Mouse (Mus musculus): ENCODE data around the gene Vamp5. TPM values are rescaled to one million over a fixed set of nuclear protein-coding genes. Genes with fewer than 3 reads are reported as not detected.

The Vamp5 gene
- total RNA-seq (2021) = 1 to 10 TPM; 4.2 to 4.6 TPM
- long read RNA-seq, transcript Vamp5-202 (3 exons, 623 nt) = major isoform, 8 of 8 reads
- long read RNA-seq, partial matches to known transcripts = 0 of 8 reads
- long read RNA-seq, other reads (novel, unspliced or antisense) = 0 of 8 reads

DNA sequence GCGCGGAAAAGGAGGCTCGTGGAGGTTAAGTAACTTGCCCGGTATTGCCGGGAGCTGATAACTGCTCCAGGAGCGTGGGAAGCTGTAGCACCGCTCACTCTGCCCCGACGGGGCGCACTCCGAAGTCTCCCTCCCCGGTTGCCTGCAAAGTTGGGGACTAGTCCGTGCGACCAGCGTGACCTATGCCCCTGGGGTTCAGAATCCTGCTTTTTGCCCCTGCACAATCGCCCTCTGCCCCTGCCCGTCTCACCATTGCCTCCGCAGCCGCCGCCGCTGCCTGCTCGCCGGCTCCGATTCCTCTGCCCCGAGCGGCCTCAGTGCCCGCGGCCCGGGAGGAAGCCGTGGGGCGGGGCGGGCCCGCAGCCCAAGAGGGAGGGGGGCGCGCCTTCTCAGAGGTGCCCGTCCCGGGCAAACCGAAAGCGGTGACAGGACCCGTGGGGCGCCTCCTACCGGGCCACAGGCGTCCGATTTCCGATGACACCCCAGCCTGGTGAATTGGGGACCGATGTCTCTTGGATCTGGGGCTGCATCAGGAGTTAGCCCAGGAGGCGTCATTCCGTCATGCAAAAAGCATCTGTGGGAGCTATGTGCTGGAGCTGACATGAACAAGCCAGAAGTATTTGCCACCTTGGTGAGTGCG, at the start of gene Vamp5:
TSS of gene Vamp5 (minus strand) at position 338 of the 640 bp plus-strand sequence.
- peak in 1 of 2 experiments; percentile 68 for DNase-seq (ENCODE audit: low spot score in 2 of 2)

DNA sequence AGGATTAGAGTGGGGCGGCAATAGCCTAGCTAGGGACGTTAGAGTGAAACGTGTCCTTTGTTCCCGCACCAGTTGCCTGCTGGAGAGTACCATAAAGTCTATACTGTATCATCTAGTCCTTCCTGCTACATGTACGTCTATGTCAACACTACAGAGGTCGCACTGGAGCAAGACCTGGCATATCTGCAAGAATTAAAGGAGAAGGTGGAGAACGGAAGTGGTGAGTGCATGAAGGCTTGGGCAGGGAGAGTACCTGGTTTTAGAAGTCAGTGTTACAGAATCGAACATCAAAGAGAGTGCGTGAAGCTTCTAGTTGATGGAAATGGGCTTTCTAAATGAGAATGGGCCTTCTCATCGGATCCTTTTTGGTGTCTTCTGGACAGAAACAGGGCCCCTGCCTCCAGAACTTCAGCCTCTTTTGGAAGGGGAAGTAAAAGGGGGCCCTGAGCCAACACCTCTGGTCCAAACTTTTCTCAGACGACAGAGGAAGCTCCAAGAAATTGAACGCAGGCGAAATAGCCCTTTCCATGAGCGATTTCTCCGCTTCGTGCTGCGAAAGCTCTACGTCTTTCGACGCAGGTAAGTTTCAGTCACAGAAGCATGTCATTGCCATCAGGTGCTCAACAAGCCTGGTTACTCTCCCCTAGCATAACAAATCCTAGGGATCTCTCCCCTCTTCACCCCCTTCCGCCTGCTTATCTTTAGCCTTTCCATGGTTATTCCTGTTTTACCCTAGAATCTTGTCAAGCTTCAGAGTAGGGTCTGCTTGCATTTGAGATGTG, 49.0 kb upstream of the Vamp5 start:
- no peak for DNase-seq (ENCODE audit: low spot score in 2 of 2)

DNA sequence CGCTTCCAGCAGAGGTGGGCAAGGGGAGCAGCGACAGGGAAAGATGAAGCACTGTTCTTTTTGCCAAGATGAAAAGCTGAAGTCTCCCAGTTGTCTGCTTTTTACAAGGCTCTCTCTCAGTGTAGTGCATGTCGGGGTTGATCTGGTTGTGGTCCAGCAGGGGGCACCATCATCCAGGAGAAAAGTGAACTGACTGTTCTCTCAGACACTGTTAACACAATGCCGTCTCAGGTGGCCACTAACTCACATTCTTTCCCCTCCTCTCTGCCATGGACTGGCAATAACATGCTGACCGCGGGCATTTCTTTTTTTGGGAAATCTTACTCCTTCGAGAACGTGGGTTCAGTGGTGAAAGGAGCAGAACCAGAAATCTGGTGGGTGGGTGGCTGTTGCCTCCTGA, 47.8 kb upstream of the Vamp5 start:
- DNase-seq (ENCODE audit: low spot score in 2 of 2) = peak; percentile 82 to 85

DNA sequence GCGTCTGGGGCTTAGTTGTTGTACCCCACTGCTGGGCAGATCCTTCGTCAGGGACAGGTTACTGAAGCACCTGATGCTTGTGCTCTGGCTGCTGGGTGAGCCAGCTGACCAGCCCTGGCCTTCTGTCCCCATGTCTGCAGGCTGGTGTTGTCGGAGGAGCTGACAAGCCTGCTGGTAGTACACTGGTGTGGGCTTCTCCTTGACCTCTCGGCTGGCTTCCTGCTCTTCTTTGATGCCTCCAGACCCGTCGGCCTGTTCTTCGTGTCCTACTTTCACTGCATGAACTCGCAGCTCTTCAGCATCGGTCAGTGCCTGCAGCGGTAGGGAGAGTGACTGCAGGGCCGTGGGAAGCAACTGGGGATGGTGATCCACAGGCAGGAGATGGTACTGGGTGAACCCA, 45.4 kb upstream of the Vamp5 start:
- no peak for DNase-seq (ENCODE audit: low spot score in 2 of 2)

DNA sequence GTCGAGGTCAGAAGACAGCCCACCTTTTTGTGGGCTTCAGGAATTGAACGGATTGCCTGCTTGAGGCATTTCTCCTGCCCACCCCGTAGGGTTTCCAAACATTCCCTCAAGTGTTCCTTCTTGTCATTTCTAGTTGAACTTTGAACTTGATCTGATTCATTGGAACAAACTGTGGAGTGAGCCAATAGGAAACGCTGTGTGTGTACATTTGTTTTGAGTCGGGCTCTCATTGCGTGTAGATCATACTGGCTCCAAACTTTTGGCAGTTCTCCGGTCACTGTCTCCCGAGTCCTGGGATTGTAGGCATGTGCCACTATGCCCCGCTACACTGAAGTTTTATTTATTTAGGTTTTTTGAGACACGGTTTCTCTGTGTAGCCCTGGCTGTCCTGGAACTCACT, 40.6 kb upstream of the Vamp5 start:
- no peak for DNase-seq (ENCODE audit: low spot score in 2 of 2)

DNA sequence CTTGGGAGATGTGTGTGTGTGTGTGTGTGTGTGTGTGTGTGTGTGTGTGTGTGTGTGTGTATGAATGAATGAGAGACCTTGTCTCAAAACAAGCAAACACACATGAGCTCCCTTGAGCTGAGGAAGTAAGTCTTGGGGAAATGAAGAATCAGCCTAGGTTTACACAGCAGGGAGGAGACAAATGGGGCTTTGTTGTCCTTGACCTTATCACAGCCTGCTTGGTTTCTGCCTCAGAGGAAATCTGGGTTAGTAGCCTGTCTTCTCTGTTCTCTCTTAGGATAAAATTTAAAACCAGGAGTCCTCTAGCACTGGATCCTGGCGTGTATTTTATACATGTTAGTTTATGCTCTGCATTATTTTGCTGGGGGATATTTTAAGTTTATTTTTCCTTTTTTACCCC, 39.5 kb upstream of the Vamp5 start:
- no peak for DNase-seq (ENCODE audit: low spot score in 2 of 2)

DNA sequence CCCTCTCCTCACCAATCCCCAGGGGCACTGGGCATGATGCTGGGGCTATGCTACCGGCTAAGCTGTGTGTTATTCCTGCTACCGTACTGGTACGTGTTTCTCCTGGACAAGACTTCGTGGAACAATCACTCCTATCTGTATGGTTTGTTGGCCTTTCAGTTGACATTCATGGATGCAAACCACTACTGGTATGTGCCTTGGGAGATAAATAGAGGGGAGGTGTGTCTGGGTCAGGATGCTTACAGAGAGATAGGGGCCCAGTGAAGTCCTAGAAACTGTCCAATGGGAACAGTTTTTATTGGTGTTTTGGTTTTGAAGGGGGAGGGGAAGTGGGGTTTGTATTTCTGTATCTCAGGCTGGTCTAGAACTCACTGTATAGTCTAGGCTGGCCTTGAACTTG, 38.0 kb upstream of the Vamp5 start:
- no peak for DNase-seq (ENCODE audit: low spot score in 2 of 2)

DNA sequence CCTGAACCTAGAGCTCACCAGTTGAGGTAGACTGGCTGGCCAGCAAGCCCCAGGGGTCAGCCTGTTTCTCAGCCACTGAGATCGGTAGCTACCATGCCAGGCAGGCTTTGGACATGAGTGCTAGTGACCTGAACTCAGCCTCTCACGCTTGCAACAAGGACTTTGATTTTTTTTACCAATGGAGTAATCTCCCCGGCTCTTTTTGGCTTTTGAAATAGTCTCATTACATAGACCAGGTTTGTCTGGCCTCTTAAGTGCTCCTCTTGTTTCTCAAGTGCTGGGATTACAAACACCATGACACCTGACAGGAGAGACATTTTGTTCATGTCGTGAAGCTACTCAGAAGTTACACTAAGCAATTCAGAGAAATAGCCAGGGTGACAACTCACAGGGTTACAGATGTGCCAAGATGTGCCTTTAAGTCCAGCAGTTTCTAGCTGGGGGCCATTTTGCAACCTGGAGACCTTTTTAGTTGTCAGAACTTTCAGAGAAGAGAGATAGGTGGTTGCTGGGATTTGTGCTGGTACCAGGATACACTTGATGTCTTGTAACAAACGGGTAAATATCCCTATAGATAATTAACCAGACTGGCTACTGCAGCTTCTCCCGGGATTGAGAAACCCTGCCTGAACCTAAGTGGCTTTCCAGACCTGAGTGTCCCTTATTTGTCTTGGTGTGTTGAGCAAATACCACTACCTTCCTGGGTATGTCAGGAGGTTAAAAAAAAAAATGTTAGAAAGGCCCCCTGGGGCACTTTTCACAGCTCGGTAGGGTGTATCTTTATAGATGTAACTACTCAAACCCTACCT, 35.9 kb upstream of the Vamp5 start:
- DNase-seq (ENCODE audit: low spot score in 2 of 2) = no peak

DNA sequence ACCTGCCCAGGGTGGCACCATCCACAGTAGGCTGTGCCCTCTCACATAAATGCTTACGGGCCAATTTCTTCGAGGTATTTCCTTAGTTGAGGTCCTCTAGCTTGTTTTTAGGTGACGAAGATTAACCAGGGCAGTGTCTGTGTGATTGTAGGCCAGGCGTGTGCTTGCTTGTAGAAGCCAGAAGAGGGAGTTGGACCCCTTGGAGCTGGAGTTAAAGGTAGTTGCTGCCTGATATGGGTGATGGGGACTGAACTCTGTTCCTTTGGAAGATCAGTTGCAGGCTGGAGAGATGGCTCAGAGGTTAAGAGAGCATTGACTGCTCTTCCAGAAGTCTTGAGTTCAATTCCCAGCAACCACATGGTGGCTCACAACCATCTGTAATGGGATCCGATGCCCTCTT, 34.9 kb upstream of the Vamp5 start:
- no peak for DNase-seq (ENCODE audit: low spot score in 2 of 2)

DNA sequence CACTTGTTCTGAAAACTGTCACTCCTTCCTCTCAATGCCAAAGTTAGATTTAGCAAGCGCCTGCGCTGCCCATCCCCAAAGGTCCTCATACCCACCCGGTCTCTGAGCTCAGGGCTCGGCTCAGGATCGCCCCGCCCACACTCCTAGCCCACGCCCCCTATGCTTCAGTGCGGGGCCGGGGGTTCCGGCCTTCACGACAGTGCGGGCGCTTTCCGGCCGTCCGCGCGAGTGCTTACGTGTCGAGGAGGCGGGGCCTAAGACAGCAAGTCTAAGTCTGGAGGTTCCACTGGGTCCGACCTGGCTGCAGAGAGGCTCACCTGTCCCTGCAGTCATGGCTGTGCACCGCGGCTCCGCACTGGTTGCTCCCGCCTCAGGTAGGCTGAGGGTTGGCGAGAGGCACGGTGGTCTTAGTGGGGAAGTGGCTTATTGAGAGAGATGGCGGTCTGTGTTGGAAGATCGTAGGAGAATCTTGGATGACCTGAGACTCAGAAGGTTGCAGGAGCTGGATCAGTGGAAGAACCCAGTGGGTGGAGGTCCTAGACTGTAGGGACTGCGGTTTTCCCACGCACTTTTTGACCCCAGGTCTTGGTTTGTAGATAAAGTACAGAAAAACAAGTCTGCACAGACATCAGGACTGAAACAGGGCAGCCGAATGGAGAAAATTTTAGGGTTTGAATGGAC, 33.9 kb upstream of the Vamp5 start, which contains the start of gene Ggcx:
TSS of gene Ggcx (plus strand) at position 233 of the 681 bp plus-strand sequence.
- DNase-seq (ENCODE audit: low spot score in 2 of 2) = peak; percentile 91 to 94

DNA sequence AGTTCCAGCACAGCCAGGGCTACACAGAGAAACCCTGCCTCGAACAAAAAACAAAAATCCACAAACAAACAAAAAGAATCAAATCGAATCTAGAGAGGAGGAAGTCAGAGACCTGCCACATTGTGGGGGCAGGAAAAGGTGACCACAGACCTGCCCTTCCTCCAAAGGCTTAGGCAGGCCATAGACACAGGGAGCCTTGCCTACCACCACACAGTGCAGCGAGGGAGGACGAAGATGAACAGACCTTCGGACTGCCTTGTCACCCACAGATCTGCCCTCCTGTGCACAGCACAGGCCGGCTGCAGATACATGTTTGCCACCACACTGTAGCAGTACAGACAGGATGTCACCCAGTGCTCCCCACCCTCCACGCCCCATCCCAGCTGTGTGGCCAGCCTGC, 30.2 kb upstream of the Vamp5 start:
- no peak for DNase-seq (ENCODE audit: low spot score in 2 of 2)

DNA sequence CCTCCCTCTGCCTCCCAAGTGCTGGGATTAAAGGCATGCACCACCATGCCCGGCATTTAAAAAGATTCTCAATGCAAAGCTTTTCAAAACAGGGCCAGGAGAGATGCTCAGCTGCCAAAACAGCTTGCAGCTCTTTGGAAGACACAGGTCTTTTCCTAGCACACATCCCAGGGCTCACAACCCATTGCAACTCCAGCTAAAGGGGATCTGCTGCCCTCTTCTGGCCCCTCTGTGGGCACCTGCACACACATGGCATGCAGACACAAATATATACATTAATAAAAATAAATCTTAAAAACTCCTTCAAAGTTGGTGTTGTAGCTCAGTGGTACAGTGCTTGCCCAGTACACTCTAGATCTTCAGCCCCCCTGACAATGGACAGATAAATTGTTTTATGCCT, 29.7 kb upstream of the Vamp5 start:
- no peak for DNase-seq (ENCODE audit: low spot score in 2 of 2)

DNA sequence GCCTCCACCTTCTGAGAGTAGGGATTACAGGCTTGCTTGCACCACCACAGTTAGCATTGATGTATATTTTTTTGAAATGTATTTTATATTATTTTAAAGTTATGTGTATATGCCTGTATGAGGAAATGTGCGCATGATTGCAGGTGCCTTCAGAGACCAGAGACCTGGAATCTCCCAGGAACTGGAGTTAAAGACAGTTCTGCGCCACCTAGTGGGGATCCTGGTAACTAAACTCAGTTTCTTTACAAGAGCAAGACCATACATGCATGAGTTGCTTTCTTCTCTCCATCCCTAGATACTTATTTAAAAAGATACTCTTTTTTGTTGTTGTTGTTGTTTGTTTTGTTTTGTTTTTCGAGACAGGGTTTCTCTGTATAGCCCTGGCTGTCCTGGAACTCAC, 29.3 kb upstream of the Vamp5 start:
- peak; percentile 64 to 73 for DNase-seq (ENCODE audit: low spot score in 2 of 2)

DNA sequence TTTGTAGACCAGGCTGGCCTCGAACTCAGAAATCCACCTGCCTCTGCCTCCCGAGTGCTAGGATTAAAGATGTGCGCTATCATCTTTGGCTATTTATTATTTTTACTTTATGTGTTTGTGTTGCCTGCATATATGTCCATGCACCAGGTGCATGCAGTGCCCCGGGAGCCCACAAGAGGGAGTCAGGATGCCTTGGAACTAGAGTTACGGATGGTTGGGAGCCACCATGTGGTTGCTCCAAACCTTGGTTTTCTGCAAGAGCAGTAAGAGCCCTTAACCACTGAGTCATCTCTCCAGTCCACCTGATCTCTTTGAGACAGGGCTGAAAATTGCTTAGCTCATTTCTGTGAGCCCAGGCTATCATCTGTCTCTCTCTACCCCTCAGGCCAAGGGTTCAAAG, 26.9 kb upstream of the Vamp5 start:
- peak; percentile 82 to 83 for DNase-seq (ENCODE audit: low spot score in 2 of 2)

DNA sequence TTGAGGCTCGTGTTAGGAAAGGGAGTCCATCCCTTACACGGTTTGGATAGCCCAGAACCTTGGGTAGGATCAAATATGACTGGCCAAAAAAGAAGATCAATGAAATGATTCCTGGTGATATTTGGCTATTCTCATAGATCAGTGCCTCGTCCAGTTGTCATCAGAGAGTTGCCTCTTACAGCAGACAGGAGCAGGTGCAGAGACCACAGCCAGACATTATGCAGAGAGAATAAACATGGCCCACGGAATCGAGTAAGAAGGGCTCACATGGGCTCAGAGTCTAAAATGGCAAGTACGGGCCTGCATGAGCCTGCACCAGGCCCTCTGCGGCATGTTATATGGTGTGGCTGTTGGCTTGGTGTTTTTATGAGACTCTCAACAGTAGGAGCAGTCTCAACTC, 25.1 kb upstream of the Vamp5 start:
- DNase-seq (ENCODE audit: low spot score in 2 of 2) = no peak

DNA sequence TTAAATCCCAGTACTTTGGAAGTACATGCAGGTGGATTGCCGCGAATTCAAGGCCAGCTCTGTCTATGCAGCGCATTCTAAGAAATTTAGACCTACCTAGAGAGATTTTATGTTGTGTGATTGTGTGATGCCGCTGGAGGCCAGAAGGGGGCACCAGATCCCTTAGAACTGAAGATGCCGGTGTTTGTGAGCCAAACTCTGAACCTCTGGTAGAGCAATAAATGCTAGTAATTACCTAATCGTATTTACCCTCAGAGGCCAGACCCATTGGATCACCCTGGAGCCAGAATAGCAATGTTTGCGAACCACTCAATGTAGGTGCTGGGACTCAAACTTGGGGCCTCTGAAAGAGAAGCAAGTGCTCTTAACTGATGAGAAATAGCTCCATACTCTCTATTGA, 21.6 kb upstream of the Vamp5 start:
- peak; percentile 76 to 82 for DNase-seq (ENCODE audit: low spot score in 2 of 2)

DNA sequence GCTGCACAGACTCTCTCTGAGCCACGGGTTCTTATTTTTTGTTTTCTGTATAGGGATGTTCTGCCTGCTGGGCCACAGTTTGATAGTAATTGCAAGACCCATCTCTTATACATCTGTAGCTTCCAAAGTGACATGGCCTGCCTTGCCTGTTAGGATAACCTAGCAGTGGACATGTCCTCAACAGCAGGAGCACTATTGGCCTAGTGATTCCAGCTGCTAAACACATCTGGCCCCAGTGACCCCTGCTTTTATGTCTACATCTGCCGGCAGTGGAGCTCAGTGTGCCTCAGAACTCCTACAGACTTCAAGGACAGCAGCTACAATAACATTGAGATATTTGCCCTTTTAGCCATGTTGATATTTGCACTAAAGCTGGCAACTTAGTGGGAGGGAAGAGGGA, 19.7 kb upstream of the Vamp5 start:
- no peak for DNase-seq (ENCODE audit: low spot score in 2 of 2)

DNA sequence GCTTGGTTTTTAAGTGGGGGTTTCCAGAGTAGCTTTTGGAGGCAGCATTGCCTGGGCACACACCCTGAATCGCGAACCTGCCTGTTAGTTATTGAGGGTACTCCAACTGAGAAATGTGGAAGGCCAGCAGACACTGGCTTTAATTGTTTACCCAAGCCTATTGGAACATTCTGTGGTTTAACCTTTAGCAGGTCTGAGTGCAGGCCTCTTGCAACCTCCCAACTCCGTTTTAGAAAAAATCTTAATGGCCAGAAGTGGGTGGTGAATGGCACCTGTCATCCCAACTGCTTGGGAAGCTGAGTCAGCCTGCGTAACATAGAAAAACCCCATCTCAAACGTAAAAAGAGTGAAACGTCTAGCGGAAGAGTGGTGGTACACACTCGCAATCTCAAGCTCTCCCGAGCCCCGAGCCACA, 16.6 kb upstream of the Vamp5 start:
- DNase-seq (ENCODE audit: low spot score in 2 of 2) = no peak

DNA sequence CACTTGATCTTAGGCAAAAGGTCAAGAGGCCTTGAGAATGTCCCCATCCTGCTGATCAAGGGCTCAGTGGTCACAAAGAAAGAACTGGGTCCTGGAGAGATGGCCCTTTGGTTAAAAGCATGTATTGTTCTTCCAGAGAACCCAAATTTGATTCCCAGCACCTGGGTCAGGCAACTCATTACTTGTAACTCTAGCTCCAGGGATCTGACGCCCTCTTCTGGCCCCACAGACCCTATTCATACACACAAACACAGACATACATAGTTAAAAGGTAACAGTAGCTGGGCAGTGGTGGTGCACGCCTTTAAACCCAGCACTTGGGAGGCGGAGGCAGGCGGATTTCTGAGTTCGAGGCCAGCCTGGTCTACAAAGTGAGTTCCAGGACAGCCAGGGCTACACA, 12.1 kb upstream of the Vamp5 start:
- DNase-seq (ENCODE audit: low spot score in 2 of 2) = no peak

DNA sequence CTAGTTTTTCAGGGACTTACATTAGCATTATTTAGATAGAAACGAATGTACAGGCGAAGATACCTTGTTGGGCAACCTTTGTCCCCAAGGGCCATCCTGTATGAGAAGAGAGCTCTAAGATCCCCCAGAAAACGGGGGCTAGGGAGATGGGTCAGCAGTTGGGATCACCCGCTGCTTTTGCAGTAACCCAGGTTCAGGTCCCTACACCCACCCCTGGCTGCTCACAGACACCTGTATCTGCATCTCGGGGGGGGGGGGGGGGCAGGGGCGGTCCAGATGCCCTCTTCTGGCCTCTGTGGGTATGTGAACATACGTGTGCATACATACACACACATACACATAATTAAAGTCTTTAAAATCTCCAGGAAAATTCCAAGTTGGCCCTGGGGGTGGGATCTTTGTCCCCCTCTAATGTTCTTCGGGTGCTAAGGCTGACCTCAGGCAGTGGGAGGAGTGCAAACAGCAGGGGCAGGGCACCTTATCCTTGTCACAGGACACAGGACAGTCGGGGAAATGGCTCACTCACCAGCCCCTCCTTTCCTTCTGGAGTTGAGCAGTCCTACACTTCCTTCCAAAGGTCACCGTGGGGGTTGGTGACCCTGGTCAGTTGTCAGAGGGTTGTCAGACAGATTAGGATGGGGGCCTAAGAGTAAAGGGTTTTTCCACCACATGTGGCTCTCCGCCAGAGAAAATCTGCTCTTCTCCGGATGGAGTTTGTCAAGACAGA, 10.7 kb upstream of the Vamp5 start:
- no peak for DNase-seq (ENCODE audit: low spot score in 2 of 2)

Data from layer of hippocampus, postnatal 10 days (tissue).